Mouse (Mus musculus) kidney, embryonic 16.5 days (tissue): ENCODE data around the gene Sgf29. TPM values are rescaled to one million over a fixed set of nuclear protein-coding genes. Genes with fewer than 3 reads are reported as not detected.

Source experiments
- ATAC-seq: fragments of 200-750 bp; cut with Nextera tagmentation; 2 replicates; pipeline ENCODE4 v1.8.0; 2017; ENCODE audit warnings: moderate TSS enrichment; ENCODE audit not compliant: low FRiP score, low TSS enrichment
- H3K27ac ChIP-seq: fragments of 300-500 bp; sonication (generic); 2 replicates; pipeline ENCODE4 v1.5.1; 2014; ENCODE audit warnings: low read length
- H3K27me3 ChIP-seq: fragments of 300-500 bp; sonication (generic); 2 replicates; pipeline ENCODE4 v1.6.1; 2014; ENCODE audit warnings: low read length, control low read depth, mixed read lengths; ENCODE audit not compliant: insufficient read depth
- H3K36me3 ChIP-seq: fragments of 300-500 bp; sonication (generic); 2 replicates; pipeline ENCODE4 v1.6.1; 2014; ENCODE audit warnings: low read length, control low read depth, mixed read lengths; ENCODE audit not compliant: insufficient read depth
- H3K4me1 ChIP-seq: fragments of 300-500 bp; sonication (generic); 2 replicates; pipeline ENCODE4 v1.6.1; 2014; ENCODE audit warnings: low read length, control low read depth, mixed read lengths; ENCODE audit not compliant: insufficient read depth
- H3K4me2 ChIP-seq: fragments of 300-500 bp; sonication (generic); replicated peaks from 2 replicates; pipeline ENCODE4 v1.6.1; 2014; ENCODE audit warnings: low read depth, low read length
- H3K4me3 ChIP-seq: fragments of 300-500 bp; sonication (generic); 2 replicates; pipeline ENCODE4 v1.5.1; 2014; ENCODE audit warnings: mild to moderate bottlenecking, low read length
- H3K9ac ChIP-seq: fragments of 300-500 bp; sonication (generic); replicated peaks from 2 replicates; pipeline ENCODE4 v1.6.1; 2014; ENCODE audit warnings: low read length
- H3K9me3 ChIP-seq: fragments of 300-500 bp; sonication (generic); 2 replicates; pipeline ENCODE4 v1.6.1; 2016; ENCODE audit warnings: low read length, control low read depth
- WGBS: fragments of 180-500 bp; shearing (Covaris S2); extraction: QIAGEN DNeasy Blood & Tissue Kit; methylation state at CpG from one replicate; pipeline ENCODE4 v1.1.7; 2014; 5-methylcytosine and 5-hydroxymethylcytosine counted together
- polyA plus RNA-seq: library from polyadenylated mRNA; unstranded; fragments of >200 nt; fragmentation: Nextera tagmentation; extraction: Ambion mirVana; gene quantifications from 2 replicates; pipeline ENCODE4 v1.2.1, GENCODE M21; 2015

Gene Sgf29
- polyA plus RNA-seq, 1 experiment from 2014 or later, result 57.2 TPM

DNA sequence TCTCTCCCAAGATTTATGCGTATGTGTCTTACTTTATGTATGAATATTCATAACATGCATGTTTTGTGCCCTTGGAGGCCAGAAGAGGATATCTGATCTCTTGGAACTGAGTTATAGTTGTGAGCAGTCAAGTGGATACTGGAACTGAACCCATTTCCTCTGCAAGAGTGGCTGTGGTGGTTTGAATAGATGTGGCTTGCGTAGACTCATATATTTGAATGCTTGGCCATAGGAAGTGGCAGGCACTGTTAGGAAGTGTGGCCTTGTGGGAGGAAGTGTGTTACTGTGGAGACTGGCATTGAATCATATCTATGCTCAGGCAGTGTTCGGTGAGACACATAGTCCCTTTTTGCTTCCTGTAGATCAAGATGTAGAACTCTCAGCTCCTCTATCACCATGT, 6.6 kb downstream of the Sgf29 start:
- Histone ChIP-seq H3K9me3 (no peaks in the 10 kb centered on the region), H3K4me2 (no peak overlapping the region), H3K27me3 (no peaks in the 10 kb centered on the region), H3K4me3 (no peak overlapping the region), H3K4me1 (no peaks in the 10 kb centered on the region), H3K36me3 (no peaks in the 10 kb centered on the region), H3K27ac (peak overlapping the region; percentile 36), H3K9ac (no peak overlapping the region)
- ATAC-seq, result no peak
- 75% methylated on average over 3 of the region's 3 CpGs for WGBS

- H3K4me2 ChIP-seq, result no peak overlapping the region
- no peak overlapping the region for H3K9ac ChIP-seq
- no peak for ATAC-seq
- WGBS, result 91% methylated on average over 1 of the region's 1 CpGs
- no peaks in the 10 kb centered on the region for H3K36me3 ChIP-seq
- no peaks in the 10 kb centered on the region for H3K9me3 ChIP-seq
- no peak overlapping the region for H3K4me3 ChIP-seq
- H3K27ac ChIP-seq, result no peak overlapping the region
- H3K27me3 ChIP-seq, result no peaks in the 10 kb centered on the region
- H3K4me1 ChIP-seq, result no peaks in the 10 kb centered on the region
Observed at GRCm38 (mm10) chr7:126657522-126657921, 8.4 kb downstream of the Sgf29 start.

DNA sequence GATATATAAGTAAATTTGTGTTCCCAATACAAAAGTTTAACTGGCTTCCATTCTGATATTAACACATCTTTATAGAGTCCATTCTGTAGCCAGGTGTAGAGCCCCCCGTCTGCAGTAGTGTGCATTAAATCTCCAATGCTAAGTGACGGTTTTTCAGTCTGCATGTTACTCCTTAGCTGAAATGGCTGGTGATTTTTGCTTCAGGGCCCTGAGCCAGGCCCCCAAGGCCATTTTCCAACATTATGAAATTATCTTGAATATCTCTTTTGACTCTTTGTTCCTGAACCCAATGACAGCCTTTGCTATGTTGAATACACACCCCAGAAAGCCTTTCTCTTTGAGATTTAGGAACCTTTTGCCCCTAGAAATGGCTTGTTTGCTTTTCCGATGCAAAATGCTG, 10.7 kb downstream of the Sgf29 start:
- Histone ChIP-seq H3K4me3 (no peak overlapping the region), H3K27me3 (no peaks in the 10 kb centered on the region), H3K36me3 (peaks cover under 1% of the 10 kb centered on the region), H3K9me3 (no peaks in the 10 kb centered on the region), H3K9ac (no peak overlapping the region), H3K4me1 (no peaks in the 10 kb centered on the region), H3K27ac (no peak overlapping the region), H3K4me2 (no peak overlapping the region)
- 86% methylated on average over 3 of the region's 3 CpGs for WGBS
- ATAC-seq, result no peak

DNA sequence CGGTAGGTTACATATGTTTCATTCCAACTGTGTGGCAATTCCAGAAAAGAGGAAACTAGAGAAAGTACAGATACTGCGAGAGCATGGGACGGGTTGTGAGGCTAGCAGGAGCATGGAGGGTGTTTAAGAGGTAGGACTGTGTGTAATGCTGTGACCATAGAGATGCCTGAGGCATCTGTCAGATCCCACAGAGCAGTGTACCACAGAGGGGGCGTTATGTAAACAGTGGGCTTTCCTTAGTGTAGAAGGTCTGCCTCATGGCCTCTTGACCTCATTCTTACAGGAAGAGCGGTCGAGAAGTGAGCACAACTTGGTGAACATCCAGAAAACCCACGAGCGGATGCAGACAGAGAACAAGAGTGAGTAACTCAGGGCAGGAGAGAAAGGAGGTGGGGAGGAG, 14.5 kb downstream of the Sgf29 start:
- 0 out of 2 replicates have a peak, but pooled peaks have one; percentile 39 for ATAC-seq
- Histone ChIP-seq H3K27me3 (no peaks in the 10 kb centered on the region), H3K9me3 (no peaks in the 10 kb centered on the region), H3K4me2 (no peak overlapping the region), H3K9ac (no peak overlapping the region), H3K27ac (no peak overlapping the region), H3K4me1 (no peaks in the 10 kb centered on the region), H3K4me3 (no peak overlapping the region), H3K36me3 (peaks cover 15% of the 10 kb centered on the region)
- 57% methylated on average over 8 of the region's 8 CpGs for WGBS

DNA sequence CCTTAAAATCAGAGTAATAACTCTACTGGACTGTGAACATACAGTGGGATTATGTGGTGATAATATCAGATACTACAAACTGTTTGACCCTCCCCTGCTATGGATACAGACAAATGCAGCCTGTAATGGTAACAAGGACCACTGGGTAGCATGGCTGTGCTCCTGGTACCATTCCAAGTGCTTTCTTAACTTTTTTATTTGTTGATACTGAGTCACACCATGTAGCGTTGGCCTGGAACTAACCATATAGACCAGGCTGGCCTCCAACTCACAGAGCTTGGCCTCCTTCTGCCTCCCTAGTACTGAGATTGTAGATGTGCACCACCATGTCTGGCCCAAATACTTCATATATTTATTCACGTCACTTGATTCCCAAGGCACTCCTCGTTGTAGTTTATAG, 16.2 kb downstream of the Sgf29 start:
- Histone ChIP-seq H3K4me1 (no peaks in the 10 kb centered on the region), H3K4me2 (no peak overlapping the region), H3K27ac (no peak overlapping the region), H3K36me3 (peaks cover 15% of the 10 kb centered on the region), H3K9me3 (no peaks in the 10 kb centered on the region), H3K4me3 (no peak overlapping the region), H3K9ac (no peak overlapping the region), H3K27me3 (no peaks in the 10 kb centered on the region)
- ATAC-seq, result no peak
- WGBS, result 89% methylated on average over 3 of the region's 3 CpGs

DNA sequence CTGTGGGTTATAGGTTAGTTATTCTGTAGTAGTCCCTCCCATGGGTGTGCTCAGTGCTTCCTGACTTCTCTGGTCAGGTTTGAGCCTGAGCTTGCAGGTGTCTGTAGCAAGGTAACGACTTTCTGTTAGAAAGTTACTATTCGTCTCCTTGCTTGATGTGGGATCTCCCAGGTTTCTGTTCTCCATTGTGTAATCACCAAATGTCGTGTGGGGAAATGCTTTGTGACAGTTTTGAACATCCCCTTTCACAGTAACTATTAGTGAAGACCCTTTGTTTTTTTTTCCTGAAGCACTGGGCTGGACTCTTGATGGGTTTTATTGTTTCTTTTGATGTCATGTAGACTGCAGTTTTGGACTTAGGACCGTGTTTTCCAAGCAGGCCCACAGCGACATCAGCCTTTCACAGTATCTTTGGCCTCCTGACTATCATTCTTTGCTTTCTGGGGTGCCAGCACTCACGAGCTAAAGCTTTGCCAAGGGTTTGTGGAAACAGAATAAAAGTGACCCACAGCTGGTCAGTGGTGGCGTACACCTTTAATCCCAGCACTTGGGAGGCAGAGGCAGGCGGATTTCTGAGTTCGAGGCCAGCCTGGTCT, 18.5 kb downstream of the Sgf29 start:
- Histone ChIP-seq H3K27ac (no peak overlapping the region; the same call in 1 of the 2 replicates), H3K36me3 (peaks cover 26% of the 10 kb centered on the region)
- no peak for ATAC-seq

GRCm38 (mm10) chr7:126668452-126668851, 19.3 kb downstream of the Sgf29 start:
- WGBS, result 63% methylated on average over 5 of the region's 5 CpGs
- no peak overlapping the region for H3K4me3 ChIP-seq
- H3K27me3 ChIP-seq, result no peaks in the 10 kb centered on the region
- 0 out of 2 replicates have a peak, but pooled peaks have one; percentile 23 for ATAC-seq
- no peaks in the 10 kb centered on the region for H3K9me3 ChIP-seq
- H3K9ac ChIP-seq, result no peak overlapping the region
- H3K27ac ChIP-seq, result peak overlapping the region; percentile 89
- no peaks in the 10 kb centered on the region for H3K4me1 ChIP-seq
- H3K36me3 ChIP-seq, result peaks cover 32% of the 10 kb centered on the region
- no peak overlapping the region for H3K4me2 ChIP-seq

More for the DNA sequence above, 18.5 kb downstream of the Sgf29 start:
- Histone ChIP-seq H3K27me3 (no peaks in the 10 kb centered on the region), H3K9ac (no peak overlapping the region), H3K9me3 (no peaks in the 10 kb centered on the region), H3K4me1 (no peaks in the 10 kb centered on the region), H3K4me3 (no peak overlapping the region), H3K4me2 (no peak overlapping the region)
- WGBS, result 69% methylated on average over 9 of the region's 9 CpGs

DNA sequence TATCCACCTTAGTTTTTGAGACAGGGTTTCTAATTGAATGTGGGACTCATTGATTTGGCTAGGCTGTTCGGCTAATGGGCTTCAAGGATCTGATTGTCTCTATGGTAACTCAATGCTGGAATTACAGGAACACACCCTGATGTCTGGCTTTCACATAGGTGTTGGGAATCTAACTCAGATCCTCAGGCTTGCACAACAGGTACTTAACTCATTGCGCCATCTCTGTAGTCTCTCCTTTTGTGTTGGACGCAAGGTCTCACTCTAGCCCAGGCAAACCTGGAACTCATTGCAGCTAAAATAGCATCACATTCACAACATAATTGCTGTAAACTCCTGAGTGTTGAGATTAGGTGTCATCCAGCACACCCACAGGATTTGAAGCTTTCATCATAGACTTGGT, 21.0 kb downstream of the Sgf29 start:
- no peaks in the 10 kb centered on the region for H3K27me3 ChIP-seq
- 94% methylated on average over 3 of the region's 3 CpGs for WGBS

GRCm38 (mm10) chr7:126672111-126672510, 23.0 kb downstream of the Sgf29 start:
- Histone ChIP-seq H3K9me3 (no peaks in the 10 kb centered on the region), H3K4me2 (no peak overlapping the region), H3K4me1 (no peaks in the 10 kb centered on the region), H3K4me3 (no peak overlapping the region), H3K27ac (no peak overlapping the region), H3K27me3 (no peaks in the 10 kb centered on the region), H3K9ac (no peak overlapping the region), H3K36me3 (peaks cover 20% of the 10 kb centered on the region)
- 96% methylated on average over 9 of the region's 9 CpGs for WGBS
- ATAC-seq, result no peak

More for the DNA sequence above, 21.0 kb downstream of the Sgf29 start:
- Histone ChIP-seq H3K4me3 (no peak overlapping the region), H3K27ac (no peak overlapping the region), H3K4me1 (no peaks in the 10 kb centered on the region), H3K9me3 (no peaks in the 10 kb centered on the region), H3K36me3 (peaks cover 28% of the 10 kb centered on the region), H3K4me2 (no peak overlapping the region), H3K9ac (no peak overlapping the region)
- no peak for ATAC-seq

DNA sequence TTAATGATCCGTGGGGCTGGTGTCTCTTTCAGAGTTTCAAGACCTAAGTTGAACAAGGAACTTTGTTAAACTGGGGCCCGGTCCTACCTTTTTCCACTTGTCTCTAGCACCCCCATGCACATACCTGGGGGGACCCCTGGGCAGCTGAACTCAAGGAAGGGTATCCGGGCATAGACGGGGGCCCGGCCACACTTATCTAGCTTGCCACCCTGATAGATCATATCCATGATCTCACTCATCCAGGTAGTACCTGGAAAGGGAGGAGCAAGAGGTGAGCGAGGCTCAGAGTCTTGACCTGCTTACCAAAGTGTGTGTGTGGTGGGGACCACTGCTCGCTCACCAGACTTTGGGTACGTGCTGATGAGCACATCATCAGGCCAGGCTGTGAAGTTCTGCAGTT, 26.0 kb downstream of the Sgf29 start:
- H3K36me3 ChIP-seq, result peaks cover 20% of the 10 kb centered on the region
- H3K4me3 ChIP-seq, result no peak overlapping the region
- H3K9me3 ChIP-seq, result no peaks in the 10 kb centered on the region
- ATAC-seq, result no peak
- no peak overlapping the region; the same call in 1 of the 2 replicates for H3K4me2 ChIP-seq
- no peak overlapping the region for H3K9ac ChIP-seq
- no peaks in the 10 kb centered on the region for H3K27me3 ChIP-seq
- H3K27ac ChIP-seq, result no peak overlapping the region
- no peaks in the 10 kb centered on the region; the same call in 1 of the 2 replicates for H3K4me1 ChIP-seq
- 96% methylated on average over 8 of the region's 8 CpGs for WGBS
